Mouse (Mus musculus) forebrain, embryonic 15.5 days (tissue): ENCODE measurements around the gene Ccdc38. TPM values are rescaled to one million over a fixed set of nuclear protein-coding genes. Genes with fewer than 3 reads are reported as not detected.

Experiments used
- ATAC-seq: fragments of 200-750 bp; cut with Nextera tagmentation; replicated peaks from 2 replicates; pipeline ENCODE4 v1.8.0; 2017; ENCODE audit warnings: mild to moderate bottlenecking, moderate TSS enrichment, moderate library complexity
- H3K27ac ChIP-seq: fragments of 300-500 bp; sonication (generic); replicated peaks from 2 replicates; pipeline ENCODE4 v1.5.1; 2015; ENCODE audit warnings: mild to moderate bottlenecking, inconsistent platforms
- H3K27me3 ChIP-seq: fragments of 300-500 bp; sonication (generic); 2 replicates; pipeline ENCODE4 v1.6.1; 2015; ENCODE audit warnings: inconsistent platforms
- H3K36me3 ChIP-seq: fragments of 300-500 bp; sonication (generic); 2 replicates; pipeline ENCODE4 v1.6.1; 2015; ENCODE audit warnings: mild to moderate bottlenecking, inconsistent platforms
- H3K4me1 ChIP-seq: fragments of 300-500 bp; sonication (generic); 2 replicates; pipeline ENCODE4 v1.6.1; 2015; ENCODE audit warnings: inconsistent platforms
- H3K4me2 ChIP-seq: fragments of 300-500 bp; sonication (generic); replicated peaks from 2 replicates; pipeline ENCODE4 v1.6.1; 2015; ENCODE audit warnings: mild to moderate bottlenecking, inconsistent platforms
- H3K4me3 ChIP-seq: fragments of 300-500 bp; sonication (generic); 2 replicates; pipeline ENCODE4 v1.5.1; 2015; ENCODE audit warnings: mild to moderate bottlenecking, inconsistent platforms
- H3K9ac ChIP-seq: fragments of 300-500 bp; sonication (generic); replicated peaks from 2 replicates; pipeline ENCODE4 v1.6.1; 2015; ENCODE audit warnings: mild to moderate bottlenecking, inconsistent platforms
- H3K9me3 ChIP-seq: fragments of 300-500 bp; sonication (generic); 2 replicates; pipeline ENCODE4 v1.6.1; 2016; ENCODE audit warnings: inconsistent platforms
- WGBS: fragments of 180-500 bp; shearing (Covaris S2); methylation state at CpG from one replicate; pipeline ENCODE4 v1.1.7; 2015; ENCODE audit warnings: mixed read lengths; 5-methylcytosine and 5-hydroxymethylcytosine counted together
- polyA plus RNA-seq: library from polyadenylated mRNA; unstranded; fragments of >200 nt; fragmentation: Nextera tagmentation; extraction: Ambion mirVana; gene quantifications from 2 replicates; pipeline ENCODE4 v1.2.1, GENCODE M21; 2015

Ccdc38 gene
- polyA plus RNA-seq, 1 experiment from 2014 or later, result 0.51 TPM

- ATAC-seq, result no peak
- H3K27ac ChIP-seq, result no peak overlapping the region
- no peaks in the 10 kb centered on the region for H3K9me3 ChIP-seq
- no peaks in the 10 kb centered on the region for H3K36me3 ChIP-seq
- H3K9ac ChIP-seq, result no peak overlapping the region
- H3K4me1 ChIP-seq, result peaks cover 21% of the 10 kb centered on the region
- H3K27me3 ChIP-seq, result no peaks in the 10 kb centered on the region
- WGBS, result 59% methylated on average over 12 of the region's 12 CpGs
- H3K4me2 ChIP-seq, result no peak overlapping the region
- no peak overlapping the region for H3K4me3 ChIP-seq
Measured at GRCm38 (mm10) chr10:93592456-93592855, 52.0 kb downstream of the Ccdc38 start.

DNA sequence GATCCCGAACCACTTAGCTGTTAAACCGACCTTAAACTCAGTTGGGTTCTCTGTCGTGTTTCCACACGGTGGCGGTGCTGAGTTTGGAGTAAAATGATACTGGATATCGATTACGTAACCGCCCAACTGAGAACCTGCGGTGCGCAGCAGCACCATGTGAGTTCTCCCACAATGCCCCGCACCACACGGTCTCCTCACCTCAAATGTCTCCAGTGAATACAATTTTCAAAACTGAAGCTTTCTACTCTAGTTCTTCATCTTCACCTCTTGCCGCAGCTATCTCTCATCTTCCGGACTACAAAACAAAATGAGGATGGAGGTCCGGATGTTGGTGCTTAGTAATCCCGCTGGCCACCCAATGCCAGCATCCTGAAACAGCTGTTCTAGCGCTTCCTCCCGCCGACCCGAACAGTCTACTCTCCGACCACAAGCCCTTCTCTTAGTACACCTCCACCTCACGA, 53.6 kb downstream of the Ccdc38 start:
- Histone ChIP-seq H3K36me3 (no peaks in the 10 kb centered on the region), H3K4me1 (peaks cover 8% of the 10 kb centered on the region; the same call in 1 of the 2 replicates), H3K4me2 (peak overlapping the region; percentile 91), H3K9me3 (no peaks in the 10 kb centered on the region), H3K4me3 (peak overlapping the region; percentile 50), H3K9ac (peak overlapping the region; percentile 63), H3K27me3 (no peaks in the 10 kb centered on the region), H3K27ac (no peak overlapping the region)
- WGBS, result 2% methylated on average over 22 of the region's 22 CpGs
- peak; percentile 71 for ATAC-seq

DNA sequence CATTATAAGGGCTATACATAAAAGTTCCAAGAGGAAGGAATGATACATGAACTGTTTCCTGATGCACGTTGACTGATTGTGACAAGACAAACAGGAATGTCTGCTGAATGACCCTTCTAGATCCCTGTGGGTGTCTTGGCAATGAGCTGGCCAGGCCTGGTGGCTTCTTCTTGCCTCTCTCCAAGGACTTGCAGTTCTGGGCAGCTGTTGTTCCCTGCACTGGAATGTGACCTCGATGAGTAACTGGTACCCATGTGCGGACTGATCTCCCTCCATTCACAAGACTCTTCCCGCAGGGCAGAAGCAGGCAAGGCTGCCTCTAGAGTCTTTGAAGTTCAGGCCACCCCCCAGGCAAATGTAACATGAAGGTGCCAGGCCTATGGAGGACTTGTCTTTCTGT, 55.4 kb downstream of the Ccdc38 start:
- no peak for ATAC-seq
- no peak overlapping the region for H3K4me2 ChIP-seq
- no peak overlapping the region for H3K9ac ChIP-seq
- H3K27ac ChIP-seq, result no peak overlapping the region
- no peaks in the 10 kb centered on the region for H3K36me3 ChIP-seq
- H3K4me1 ChIP-seq, result 0 out of 2 replicates have a peak, but pooled peaks cover 4% of the 10 kb centered on the region
- no peaks in the 10 kb centered on the region for H3K9me3 ChIP-seq
- H3K4me3 ChIP-seq, result no peak overlapping the region
- WGBS, result 74% methylated on average over 4 of the region's 4 CpGs
- H3K27me3 ChIP-seq, result no peaks in the 10 kb centered on the region

DNA sequence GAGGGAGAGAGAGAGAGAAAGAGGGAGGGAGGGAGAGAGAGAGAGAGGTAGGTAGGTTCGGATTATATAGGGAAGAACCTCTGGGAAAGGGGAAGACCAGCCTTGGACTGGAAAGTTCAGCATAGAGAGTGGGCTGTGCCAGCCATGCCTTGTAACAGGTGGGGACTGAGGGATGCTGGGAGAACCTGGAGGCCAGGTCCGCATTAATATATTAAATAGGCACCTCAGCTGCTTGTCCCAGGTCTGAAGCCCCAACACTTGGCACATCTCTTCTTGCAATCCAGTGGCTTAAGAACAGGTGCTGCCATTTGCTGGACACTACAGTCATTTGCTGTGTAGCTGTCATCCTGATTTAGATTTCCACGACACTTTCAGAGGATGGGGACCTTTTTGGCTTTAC, 56.2 kb downstream of the Ccdc38 start:
- 80% methylated on average over 3 of the region's 3 CpGs for WGBS
- no peak overlapping the region for H3K4me3 ChIP-seq
- no peak overlapping the region for H3K9ac ChIP-seq
- H3K9me3 ChIP-seq, result no peaks in the 10 kb centered on the region
- no peak for ATAC-seq
- 0 out of 2 replicates have a peak, but pooled peaks cover 4% of the 10 kb centered on the region for H3K4me1 ChIP-seq
- no peaks in the 10 kb centered on the region for H3K36me3 ChIP-seq
- no peaks in the 10 kb centered on the region for H3K27me3 ChIP-seq
- H3K27ac ChIP-seq, result no peak overlapping the region
- H3K4me2 ChIP-seq, result no peak overlapping the region

DNA sequence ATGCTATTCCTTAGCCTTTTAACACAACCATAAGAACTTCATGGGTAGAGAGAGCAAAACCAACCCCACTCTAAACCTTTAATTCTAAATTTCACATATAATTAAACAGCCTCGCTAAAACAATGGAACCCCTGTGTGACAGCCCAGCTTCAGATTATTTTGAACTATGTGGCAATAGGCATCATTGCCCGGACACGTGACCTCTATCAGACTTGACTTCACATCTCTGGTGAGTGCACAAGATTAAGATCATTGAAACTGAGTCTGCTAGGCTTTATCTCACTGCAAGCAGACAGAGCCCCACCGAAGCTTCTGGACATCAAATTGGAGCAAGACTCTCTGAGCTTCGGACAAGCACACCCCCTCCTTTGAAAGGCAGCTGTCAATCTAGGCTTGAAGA, 61.9 kb downstream of the Ccdc38 start:
- Histone ChIP-seq H3K36me3 (no peaks in the 10 kb centered on the region), H3K9ac (no peak overlapping the region), H3K4me3 (no peak overlapping the region), H3K27me3 (no peaks in the 10 kb centered on the region), H3K4me1 (no peaks in the 10 kb centered on the region), H3K9me3 (no peaks in the 10 kb centered on the region), H3K4me2 (no peak overlapping the region), H3K27ac (no peak overlapping the region)
- no peak for ATAC-seq
- WGBS, result 58% methylated on average over 5 of the region's 5 CpGs

DNA sequence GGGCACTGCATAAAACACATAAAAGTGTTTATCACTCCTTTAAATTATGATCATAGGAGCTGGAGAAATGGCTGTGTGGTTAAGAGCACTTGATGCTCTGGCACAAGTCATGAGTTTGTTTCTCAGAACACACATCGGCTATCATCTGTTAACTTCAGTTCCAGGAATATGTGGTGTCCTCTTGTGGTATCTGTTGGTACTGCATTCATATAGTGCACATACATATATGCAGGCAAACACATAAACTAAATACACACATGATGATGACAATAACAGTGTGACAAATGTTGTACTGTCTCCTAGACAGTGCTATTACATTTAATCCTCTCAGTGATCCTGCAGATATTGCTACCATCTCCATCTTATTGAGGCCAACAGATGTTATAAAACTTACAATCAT, 62.8 kb downstream of the Ccdc38 start:
- no peak overlapping the region for H3K4me2 ChIP-seq
- 92% methylated on average over 1 of the region's 1 CpGs for WGBS
- H3K27me3 ChIP-seq, result no peaks in the 10 kb centered on the region
- H3K27ac ChIP-seq, result no peak overlapping the region
- ATAC-seq, result no peak
- no peak overlapping the region for H3K9ac ChIP-seq
- H3K4me1 ChIP-seq, result no peaks in the 10 kb centered on the region
- H3K9me3 ChIP-seq, result no peaks in the 10 kb centered on the region
- H3K36me3 ChIP-seq, result no peaks in the 10 kb centered on the region
- H3K4me3 ChIP-seq, result no peak overlapping the region

DNA sequence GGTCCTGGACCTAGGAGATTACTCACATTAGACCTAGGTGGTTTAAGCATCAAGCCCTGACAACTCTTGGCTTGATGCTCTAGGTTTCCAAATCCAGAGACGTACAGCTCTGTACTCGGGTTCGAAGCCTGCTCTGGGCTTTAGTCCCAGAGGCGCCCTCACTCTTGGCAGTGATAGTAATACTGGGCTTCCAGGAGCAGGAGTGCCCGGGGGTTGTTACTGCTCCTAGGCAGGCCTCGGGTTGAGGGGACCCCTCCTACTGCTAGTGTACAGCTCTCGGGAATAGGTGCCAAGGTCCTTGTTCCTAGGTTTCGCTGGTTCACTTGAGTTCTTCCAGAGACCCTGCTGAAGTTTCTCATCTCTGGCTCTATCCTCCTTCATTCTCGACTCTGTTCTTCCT, 65.9 kb downstream of the Ccdc38 start:
- no peak for ATAC-seq
- H3K9me3 ChIP-seq, result no peaks in the 10 kb centered on the region
- 85% methylated on average over 9 of the region's 9 CpGs for WGBS
- no peaks in the 10 kb centered on the region for H3K27me3 ChIP-seq
- no peak overlapping the region for H3K9ac ChIP-seq
- no peak overlapping the region for H3K4me2 ChIP-seq
- no peaks in the 10 kb centered on the region for H3K36me3 ChIP-seq
- H3K4me1 ChIP-seq, result no peaks in the 10 kb centered on the region
- no peak overlapping the region for H3K4me3 ChIP-seq
- no peak overlapping the region for H3K27ac ChIP-seq

- Histone ChIP-seq H3K4me1 (no peaks in the 10 kb centered on the region), H3K27ac (no peak overlapping the region), H3K4me2 (peak overlapping the region; percentile 10; the same call in 1 of the 2 replicates), H3K36me3 (no peaks in the 10 kb centered on the region), H3K9me3 (no peaks in the 10 kb centered on the region), H3K27me3 (no peaks in the 10 kb centered on the region), H3K9ac (no peak overlapping the region), H3K4me3 (no peak overlapping the region)
- ATAC-seq, result 0 out of 2 replicates have a peak, but pooled peaks have one; percentile 29
- WGBS, result 43% methylated on average over 9 of the region's 9 CpGs
Measured at GRCm38 (mm10) chr10:93608051-93608450, 67.6 kb downstream of the Ccdc38 start.

- Histone ChIP-seq H3K27me3 (no peaks in the 10 kb centered on the region), H3K36me3 (no peaks in the 10 kb centered on the region), H3K27ac (no peak overlapping the region), H3K9me3 (no peaks in the 10 kb centered on the region), H3K4me2 (no peak overlapping the region), H3K4me1 (no peaks in the 10 kb centered on the region), H3K9ac (no peak overlapping the region), H3K4me3 (no peak overlapping the region)
- no peak for ATAC-seq
- WGBS, result 91% methylated on average over 7 of the region's 7 CpGs
Measured at GRCm38 (mm10) chr10:93609236-93609635, 68.8 kb downstream of the Ccdc38 start.

GRCm38 (mm10) chr10:93610896-93611295, 70.5 kb downstream of the Ccdc38 start:
- H3K4me1 ChIP-seq, result no peaks in the 10 kb centered on the region
- ATAC-seq, result 0 out of 2 replicates have a peak, but pooled peaks have one; percentile 35
- no peak overlapping the region for H3K4me3 ChIP-seq
- no peak overlapping the region for H3K27ac ChIP-seq
- no peak overlapping the region for H3K9ac ChIP-seq
- H3K4me2 ChIP-seq, result no peak overlapping the region
- H3K9me3 ChIP-seq, result no peaks in the 10 kb centered on the region
- no peaks in the 10 kb centered on the region for H3K36me3 ChIP-seq
- 100% methylated on average over 1 of the region's 1 CpGs for WGBS
- no peaks in the 10 kb centered on the region for H3K27me3 ChIP-seq

DNA sequence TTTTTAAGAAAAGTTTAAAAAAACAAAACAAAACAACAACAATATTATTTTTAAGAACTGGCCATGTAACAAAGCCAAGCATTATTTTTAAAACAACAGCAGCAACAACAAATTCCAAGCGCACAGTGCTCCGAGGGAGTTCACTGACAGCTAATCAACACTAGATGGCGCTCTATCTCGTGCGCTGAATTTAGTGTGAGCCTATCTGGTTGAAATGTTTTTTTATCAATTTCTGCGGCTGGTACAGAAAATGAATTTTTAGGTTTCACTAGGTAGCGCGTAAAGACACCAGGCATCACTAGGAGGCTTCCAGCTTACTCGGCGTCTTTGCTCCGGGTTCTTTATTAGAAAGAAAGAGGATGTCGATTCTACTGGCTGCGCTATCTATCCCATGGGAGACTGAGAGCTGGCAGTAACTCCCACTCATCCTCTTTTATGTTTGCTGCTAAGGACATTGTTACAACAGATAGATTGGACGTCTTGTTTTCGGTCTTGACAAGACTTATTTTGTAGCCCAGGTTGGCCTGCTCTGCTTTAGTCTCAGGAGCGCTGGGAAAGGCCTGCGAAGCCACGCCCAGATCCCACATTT, 71.1 kb downstream of the Ccdc38 start:
- 45% methylated on average over 18 of the region's 18 CpGs for WGBS
- no peak overlapping the region for H3K4me3 ChIP-seq
- H3K4me1 ChIP-seq, result no peaks in the 10 kb centered on the region
- H3K27me3 ChIP-seq, result no peaks in the 10 kb centered on the region
- no peaks in the 10 kb centered on the region for H3K36me3 ChIP-seq
- H3K9ac ChIP-seq, result no peak overlapping the region
- no peak overlapping the region for H3K4me2 ChIP-seq
- no peaks in the 10 kb centered on the region for H3K9me3 ChIP-seq
- H3K27ac ChIP-seq, result no peak overlapping the region
- ATAC-seq, result no peak

DNA sequence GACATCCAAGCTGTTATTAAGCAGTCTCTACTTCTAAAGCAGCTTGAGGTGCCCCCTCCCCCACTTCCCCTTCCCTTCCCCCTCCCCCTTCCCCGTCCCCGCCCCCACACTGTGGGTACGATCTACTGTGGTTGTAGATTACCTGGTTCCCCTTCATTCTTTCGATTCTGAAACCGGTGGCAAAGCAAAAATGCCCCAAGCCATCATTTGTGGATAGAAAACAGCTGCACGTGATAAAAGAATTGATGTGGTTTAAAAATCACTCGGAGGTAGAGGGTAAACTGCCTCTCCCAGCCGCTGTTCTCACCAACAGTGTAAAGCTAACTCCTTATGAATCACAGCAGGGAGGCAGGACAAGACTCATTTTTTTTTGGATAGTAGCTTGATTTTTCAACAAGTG, 74.4 kb downstream of the Ccdc38 start:
- no peak overlapping the region for H3K4me3 ChIP-seq
- no peak overlapping the region for H3K9ac ChIP-seq
- H3K27me3 ChIP-seq, result no peaks in the 10 kb centered on the region
- no peak for ATAC-seq
- H3K36me3 ChIP-seq, result no peaks in the 10 kb centered on the region
- H3K9me3 ChIP-seq, result no peaks in the 10 kb centered on the region
- WGBS, result 80% methylated on average over 8 of the region's 8 CpGs
- no peak overlapping the region for H3K4me2 ChIP-seq
- H3K27ac ChIP-seq, result no peak overlapping the region
- H3K4me1 ChIP-seq, result no peaks in the 10 kb centered on the region
